Mouse (Mus musculus): ENCODE measurements around the gene Pusl1.
A peak's percentile ranks its signal among the peaks of the same experiment; 100 is the strongest.

Pusl1 gene

GRCm38 (mm10) chr4:155843231-155843630 lies 48.4 kb downstream of the Pusl1 start:
- DNase-seq (ENCODE audit: inconsistent age in 2 of 2, low spot score in 1 of 2), result no peak

- no peak for DNase-seq (ENCODE audit: inconsistent age in 2 of 2, low spot score in 1 of 2)
These were observed 49.8 kb downstream of the Pusl1 start for GRCm38 (mm10) chr4:155841651-155842270.

GRCm38 (mm10) chr4:155841003-155841454 lies 50.6 kb downstream of the Pusl1 start:
- DNase-seq (ENCODE audit: inconsistent age in 2 of 2, low spot score in 1 of 2), result peak; percentile 78 to 90

DNA sequence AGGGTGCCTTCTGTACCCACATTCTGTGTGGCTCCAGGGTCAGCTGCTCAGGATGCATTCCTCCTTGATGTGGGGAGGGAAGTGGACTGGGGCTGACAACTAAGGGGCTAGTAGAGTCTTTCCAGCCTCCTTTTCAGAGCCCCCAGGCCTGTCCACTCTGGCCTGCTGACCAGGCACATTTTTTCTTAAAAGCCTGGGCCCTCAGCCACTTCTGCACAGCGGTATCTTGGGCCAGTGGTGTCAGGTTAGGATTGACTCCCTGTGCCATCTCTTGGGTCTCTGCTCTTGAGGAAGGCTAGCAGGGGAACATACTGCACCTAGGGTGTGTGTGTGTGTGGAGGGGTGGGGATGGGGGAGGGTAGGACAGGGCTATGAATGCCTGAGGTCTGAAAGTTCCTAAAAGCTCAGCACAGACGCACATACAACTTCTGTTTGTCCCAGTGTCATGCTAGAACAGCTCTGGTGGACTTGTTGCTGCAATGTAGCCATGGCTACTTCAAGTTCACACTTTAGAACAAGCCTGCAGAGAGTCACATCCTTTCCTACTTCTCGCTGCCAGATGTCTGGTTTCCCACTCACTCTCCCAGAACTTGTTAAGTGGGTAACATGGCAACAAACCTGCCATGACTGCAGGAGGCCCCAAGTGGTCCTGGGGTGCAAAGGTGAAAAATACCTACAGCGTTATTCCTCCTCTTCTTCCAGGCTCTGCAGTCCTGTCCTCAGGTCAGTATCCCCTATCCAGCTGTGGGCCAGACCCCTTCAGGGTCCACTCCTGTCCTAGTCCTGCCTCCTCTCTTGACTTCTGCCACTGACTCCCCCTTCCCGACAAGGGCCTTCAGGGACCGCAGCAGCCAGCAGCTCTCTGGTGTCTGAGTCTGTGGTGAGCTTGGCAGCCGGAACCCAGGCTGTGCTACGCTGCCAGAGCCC lies 51.2 kb downstream of the Pusl1 start:
- DNase-seq (ENCODE audit: inconsistent age in 2 of 2, low spot score in 1 of 2), result peak in 1 of 2 experiments; percentile 19

DNA sequence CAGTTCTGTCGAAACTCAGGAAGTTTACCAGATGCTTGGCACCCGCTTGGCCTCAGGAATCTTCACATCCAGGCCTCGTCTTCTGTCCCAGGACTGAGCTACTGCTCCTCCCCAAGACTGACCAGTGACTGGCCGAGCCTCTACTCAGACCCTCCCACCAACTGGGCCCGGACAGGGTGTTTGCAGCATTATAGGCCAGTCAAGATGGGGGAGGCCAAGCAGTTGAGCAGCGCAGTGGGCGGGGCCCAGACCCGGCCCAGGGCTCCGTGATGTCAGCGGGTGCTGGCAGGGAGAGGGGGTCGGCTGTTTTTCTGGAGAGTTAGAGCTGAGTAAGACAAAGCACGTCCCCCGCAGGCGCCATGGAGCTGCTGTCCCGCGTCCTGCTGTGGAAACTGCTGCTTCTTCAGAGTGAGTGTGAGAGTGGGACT lies 52.1 kb downstream of the Pusl1 start, which contains the start of gene Mxra8:
Mxra8 (plus strand) TSS at position 198 of the 428 bp plus-strand sequence.
- DNase-seq (ENCODE audit: inconsistent age in 2 of 2, low spot score in 1 of 2), result peak; percentile 88 to 90

GRCm38 (mm10) chr4:155838187-155839153 lies 53.1 kb downstream of the Pusl1 start:
- DNase-seq (ENCODE audit: inconsistent age in 2 of 2, low spot score in 1 of 2), result peak; percentile 14 to 37
